Mouse (Mus musculus): Measurements from ENCODE around the gene Pla2g15. TPM values are rescaled to one million over a fixed set of nuclear protein-coding genes. Genes with fewer than 3 reads are reported as not detected.

The Pla2g15 gene
- total and polyA plus RNA-seq, 3 experiments: 6.5 to 8.6 (median 8.0) TPM

DNA sequence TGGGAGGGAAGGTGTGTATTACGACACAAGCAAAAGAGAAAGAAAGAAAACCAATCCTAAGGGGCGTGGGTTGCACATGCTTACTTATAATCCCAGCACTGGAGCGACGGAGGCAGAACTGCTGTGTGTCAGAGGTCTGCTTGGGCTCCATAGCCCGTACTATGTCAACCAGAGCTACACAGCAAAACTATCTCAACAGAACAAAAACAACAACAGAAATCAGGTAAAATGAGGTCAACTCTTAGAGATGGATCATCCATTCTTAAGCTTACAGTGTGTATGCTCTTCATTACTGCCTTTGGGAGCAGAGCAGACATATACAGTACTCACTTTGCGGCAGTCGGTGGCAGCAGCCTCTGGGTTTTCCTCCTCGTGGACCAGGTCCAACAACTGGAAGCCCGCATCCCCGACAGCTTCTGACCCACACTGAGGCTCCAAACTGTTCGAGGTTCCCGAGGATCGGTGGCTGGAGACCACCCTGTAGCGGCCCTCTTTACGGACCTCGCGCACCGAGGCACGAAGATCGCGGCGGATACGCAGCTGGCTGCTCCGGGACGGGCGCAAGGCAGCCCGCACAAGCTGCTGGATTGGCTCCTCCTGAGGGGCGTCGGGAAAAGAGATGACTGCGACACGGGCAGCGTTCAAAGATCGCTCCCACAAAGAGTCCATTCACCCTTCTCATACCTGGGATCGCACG lies 60.0 kb downstream of the Pla2g15 start:
- under 1% methylated on average over 35 of the region's 35 CpGs for WGBS
- Histone ChIP-seq H3K79me2 (replicated peaks; ENCODE audit: control insufficient read depth, insufficient read depth, low read length) (no peaks in the 10 kb centered on the region), H3K9ac (ENCODE audit: low read depth, low read length) (peak overlapping the region; percentile 92), H3K27me3 (ENCODE audit: control insufficient read depth, insufficient read depth, low read length) (no peaks in the 10 kb centered on the region), H3K4me3 (peak overlapping the region; percentile 64), H3K4me1 (ENCODE audit: control insufficient read depth, insufficient read depth, low read length) (no peaks in the 10 kb centered on the region), H3K27ac (peak overlapping the region; percentile 86), H3K36me3 (ENCODE audit: control insufficient read depth, insufficient read depth, low read length) (peaks cover 5% of the 10 kb centered on the region)
- intact Hi-C loops (cut with DNase I): loop anchor here (2.0 to 5.0 kb wide), 3 partner anchors 41 to 192 kb away; partner anchors contain the start of genes Pla2g15 and Slc7a6
- no peak for TF ChIP-seq EP300 (IDR thresholded peaks at IDR 0.05; ENCODE audit: insufficient read depth, low read depth, low read length)
- TF ChIP-seq CTCF (IDR thresholded peaks at IDR 0.05): no peak
- no peak for TF ChIP-seq POLR2A (IDR thresholded peaks at IDR 0.05; ENCODE audit: insufficient read depth, low read depth, low read length)
- DNase-seq: no peak

DNA sequence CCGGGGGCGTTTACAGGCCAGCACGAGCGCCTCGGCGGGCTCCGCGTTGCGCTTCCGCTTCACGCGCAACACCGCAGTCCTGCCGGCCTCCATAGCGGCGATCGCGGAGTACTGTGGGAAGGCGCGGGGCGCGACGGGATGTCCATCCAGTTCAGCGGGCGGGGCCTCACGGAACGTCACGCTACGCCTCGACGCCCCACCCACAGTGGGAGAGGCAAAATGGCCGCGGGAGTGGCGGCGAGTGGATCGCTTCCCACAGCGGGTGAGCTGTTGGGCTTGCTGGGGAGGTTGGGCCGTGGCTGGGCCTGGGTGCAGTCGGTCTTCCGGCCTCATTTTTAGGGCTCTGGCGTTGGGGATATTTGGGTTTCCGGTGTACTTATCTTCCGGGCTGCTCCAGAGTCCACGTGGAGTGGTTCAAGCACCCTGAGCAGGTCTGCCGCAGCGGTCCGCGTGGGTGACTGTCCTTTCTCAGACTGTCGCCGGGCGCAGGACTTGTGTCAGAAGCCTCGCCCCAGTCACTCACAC lies 60.7 kb downstream of the Pla2g15 start, which contains the start of the genes Slc7a6os and Prmt7:
TSS of gene Slc7a6os (minus strand) at position 115 of the 525 bp plus-strand sequence.
TSS of gene Prmt7 (plus strand) at position 116 of the 525 bp plus-strand sequence.
- TF ChIP-seq CTCF (IDR thresholded peaks at IDR 0.05) (peak; percentile 31), EP300 (IDR thresholded peaks at IDR 0.05; ENCODE audit: insufficient read depth, low read depth, low read length) (peak; percentile 68; the same call in 1 of the 2 replicates), POLR2A (IDR thresholded peaks at IDR 0.05; ENCODE audit: insufficient read depth, low read depth, low read length) (peak; percentile 91)
- no peaks in the 10 kb centered on the region for H3K4me1 ChIP-seq (ENCODE audit: control insufficient read depth, insufficient read depth, low read length)
- under 1% methylated on average over 52 of the region's 52 CpGs for WGBS
- no peaks in the 10 kb centered on the region for H3K27me3 ChIP-seq (ENCODE audit: control insufficient read depth, insufficient read depth, low read length)
- peak within 1 kb of the TSS; percentile 64 for H3K4me3 ChIP-seq
- peak within 1 kb of the TSS; percentile 92 for H3K9ac ChIP-seq (ENCODE audit: low read depth, low read length)
- DNase-seq: peak; percentile 96 to 97
- peaks cover 5% of the 10 kb centered on the region for H3K36me3 ChIP-seq (ENCODE audit: control insufficient read depth, insufficient read depth, low read length)
- H3K27ac ChIP-seq: peak within 1 kb of the TSS; percentile 86
- H3K79me2 ChIP-seq (replicated peaks; ENCODE audit: control insufficient read depth, insufficient read depth, low read length): no peaks in the 10 kb centered on the region
- intact Hi-C loops (cut with DNase I): loop anchor here (2.0 to 5.0 kb wide), 3 partner anchors 42 to 191 kb away; partner anchors contain the start of genes Pla2g15 and Slc7a6

DNA sequence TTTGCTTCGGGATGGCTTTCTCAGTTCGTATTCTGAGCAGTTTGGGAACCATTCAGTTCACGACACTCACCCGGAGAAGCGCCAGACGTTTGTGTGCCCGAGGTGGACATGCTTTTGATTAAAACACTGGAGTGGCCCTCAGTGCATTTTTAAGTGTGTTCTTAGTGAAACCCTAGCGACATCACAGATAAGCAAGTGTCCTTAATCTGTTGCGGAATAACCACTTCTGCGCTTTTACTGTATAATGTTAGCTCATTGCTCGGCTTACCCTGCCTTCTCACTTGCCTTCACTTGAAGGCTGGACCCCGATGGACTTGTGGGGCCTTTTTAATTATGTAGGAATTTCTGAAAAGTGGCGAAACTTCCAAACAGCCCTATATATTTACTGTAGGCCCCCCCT lies 61.2 kb downstream of the Pla2g15 start:
- H3K36me3 ChIP-seq (ENCODE audit: control insufficient read depth, insufficient read depth, low read length): peaks cover 5% of the 10 kb centered on the region
- H3K27ac ChIP-seq: peak overlapping the region; percentile 86
- no peaks in the 10 kb centered on the region for H3K4me1 ChIP-seq (ENCODE audit: control insufficient read depth, insufficient read depth, low read length)
- H3K4me3 ChIP-seq: peak overlapping the region; percentile 64
- H3K79me2 ChIP-seq (replicated peaks; ENCODE audit: control insufficient read depth, insufficient read depth, low read length): no peaks in the 10 kb centered on the region
- H3K27me3 ChIP-seq (ENCODE audit: control insufficient read depth, insufficient read depth, low read length): no peaks in the 10 kb centered on the region
- WGBS: 5% methylated on average over 13 of the region's 13 CpGs
- TF ChIP-seq EP300 (IDR thresholded peaks at IDR 0.05; ENCODE audit: insufficient read depth, low read depth, low read length) (no peak), CTCF (IDR thresholded peaks at IDR 0.05) (no peak), POLR2A (IDR thresholded peaks at IDR 0.05; ENCODE audit: insufficient read depth, low read depth, low read length) (no peak)
- intact Hi-C loops (cut with DNase I): loop anchor here (2.0 to 5.0 kb wide), 3 partner anchors 43 to 191 kb away; partner anchors contain the start of genes Pla2g15 and Slc7a6
- peak overlapping the region; percentile 76 for H3K9ac ChIP-seq (ENCODE audit: low read depth, low read length)
- no peak for DNase-seq

DNA sequence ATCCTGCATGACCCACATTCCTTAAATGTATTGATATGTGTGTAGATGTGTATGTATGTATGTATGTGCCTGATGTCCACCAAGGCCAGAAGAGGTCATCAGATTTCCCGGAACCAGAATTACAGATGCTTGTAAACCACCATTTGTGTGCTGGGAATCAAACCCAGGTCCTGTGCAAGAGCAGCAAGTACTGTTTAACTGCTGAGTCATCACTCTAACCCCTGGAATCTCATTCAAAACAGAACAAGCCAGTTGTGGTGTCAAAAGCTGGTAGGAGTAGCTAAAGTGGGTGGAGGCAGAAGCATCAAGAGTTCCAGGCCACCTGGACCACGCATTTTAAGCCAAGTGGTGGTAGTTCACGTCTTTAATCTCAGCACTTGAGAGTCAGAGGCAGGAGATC lies 63.8 kb downstream of the Pla2g15 start:
- Histone ChIP-seq H3K27ac (no peak overlapping the region), H3K4me3 (no peak overlapping the region), H3K4me1 (ENCODE audit: control insufficient read depth, insufficient read depth, low read length) (no peaks in the 10 kb centered on the region), H3K27me3 (ENCODE audit: control insufficient read depth, insufficient read depth, low read length) (no peaks in the 10 kb centered on the region), H3K9ac (ENCODE audit: low read depth, low read length) (no peak overlapping the region), H3K79me2 (replicated peaks; ENCODE audit: control insufficient read depth, insufficient read depth, low read length) (no peaks in the 10 kb centered on the region), H3K36me3 (ENCODE audit: control insufficient read depth, insufficient read depth, low read length) (peaks cover 5% of the 10 kb centered on the region)
- DNase-seq: no peak
- TF ChIP-seq POLR2A (IDR thresholded peaks at IDR 0.05; ENCODE audit: insufficient read depth, low read depth, low read length): no peak
- TF ChIP-seq EP300 (IDR thresholded peaks at IDR 0.05; ENCODE audit: insufficient read depth, low read depth, low read length): no peak
- no peak for TF ChIP-seq CTCF (IDR thresholded peaks at IDR 0.05)
- 94% methylated on average over 3 of the region's 3 CpGs for WGBS
- intact Hi-C loops (cut with DNase I): loop anchor here (5.0 kb wide), 2 partner anchors 62 to 188 kb away; partner anchors contain the start of gene Pla2g15

Other genes starting within 250 kb of the Pla2g15 start
- gene Pskh1, start 250.0 kb upstream of the Pla2g15 start, total RNA-seq (2021): 10 to 100 TPM; 16.5 to 20.8 TPM
- gene Pskh1, start 250.0 kb upstream of the Pla2g15 start, polyA plus RNA-seq (2012; rRNA removed): 28.7 and 39.7 TPM in 2 replicates
- under 1 TPM in 1 of 2 experiments, not detected in 1; 0.32 TPM for gene Ctrl, start 216.5 kb upstream of the Pla2g15 start, total RNA-seq (2021)
- gene Ctrl, start 216.5 kb upstream of the Pla2g15 start, polyA plus RNA-seq (2012; rRNA removed): 0.88 and 1.9 TPM in 2 replicates
- gene Psmb10, start 212.0 kb upstream of the Pla2g15 start, total RNA-seq (2021): 10 to 100 TPM; 58.1 to 68.1 TPM
- gene Psmb10, start 212.0 kb upstream of the Pla2g15 start, polyA plus RNA-seq (2012; rRNA removed): 95.9 and 96.5 TPM in 2 replicates
- gene Lcat, start 207.0 kb upstream of the Pla2g15 start, total RNA-seq (2021): under 1 TPM; 0.70 to 0.84 TPM
- gene Lcat, start 207.0 kb upstream of the Pla2g15 start, polyA plus RNA-seq (2012; rRNA removed): 3.9 and 4.1 TPM in 2 replicates
- gene Slc12a4, start 184.3 kb upstream of the Pla2g15 start, total RNA-seq (2021): 10 to 100 TPM; 35.0 to 38.1 TPM
- gene Slc12a4, start 184.3 kb upstream of the Pla2g15 start, polyA plus RNA-seq (2012; rRNA removed): 54.6 and 73.4 TPM in 2 replicates
- not detected for gene Dpep3, start 171.0 kb upstream of the Pla2g15 start, total RNA-seq (2021)
- gene Dpep3, start 171.0 kb upstream of the Pla2g15 start, polyA plus RNA-seq (2012; rRNA removed): 0.23 and 0.26 TPM in 2 replicates
- gene Dus2, start 159.1 kb upstream of the Pla2g15 start, total RNA-seq (2021): 1 to 10 TPM; 9.1 to 9.4 TPM
- 7.8 and 11.9 TPM in 2 replicates for gene Dus2, start 159.1 kb upstream of the Pla2g15 start, polyA plus RNA-seq (2012; rRNA removed)
- not detected for gene Dpep2nb, start 144.4 kb upstream of the Pla2g15 start, total RNA-seq (2021)
- gene Dpep2nb, start 144.4 kb upstream of the Pla2g15 start, polyA plus RNA-seq (2012; rRNA removed): not detected in 2 replicates
- 10 to 100 TPM in 1 of 2 experiments, 1 to 10 TPM in 1; 9.2 to 10.0 TPM for gene Ddx28, start 138.5 kb upstream of the Pla2g15 start, total RNA-seq (2021)
- gene Ddx28, start 138.5 kb upstream of the Pla2g15 start, polyA plus RNA-seq (2012; rRNA removed): 5.7 and 6.3 TPM in 2 replicates
- 10 to 100 TPM; 18.9 to 19.2 TPM for gene Nfatc3, start 91.6 kb upstream of the Pla2g15 start, total RNA-seq (2021)
- 12.2 and 21.8 TPM in 2 replicates for gene Nfatc3, start 91.6 kb upstream of the Pla2g15 start, polyA plus RNA-seq (2012; rRNA removed)
- gene Esrp2, start 13.4 kb upstream of the Pla2g15 start, total RNA-seq (2021): under 1 TPM; 0.31 to 0.52 TPM
- 0.29 and 1.1 TPM in 2 replicates for gene Esrp2, start 13.4 kb upstream of the Pla2g15 start, polyA plus RNA-seq (2012; rRNA removed)
- 10 to 100 TPM; 10.2 to 10.8 TPM for gene Slc7a6, start 18.5 kb downstream of the Pla2g15 start, total RNA-seq (2021)
- gene Slc7a6, start 18.5 kb downstream of the Pla2g15 start, polyA plus RNA-seq (2012; rRNA removed): 14.7 and 17.4 TPM in 2 replicates
- 10 to 100 TPM in 1 of 2 experiments, 1 to 10 TPM in 1; 9.6 to 10.7 TPM for gene Slc7a6os, start 60.5 kb downstream of the Pla2g15 start, total RNA-seq (2021)
- 7.1 and 8.8 TPM in 2 replicates for gene Slc7a6os, start 60.5 kb downstream of the Pla2g15 start, polyA plus RNA-seq (2012; rRNA removed)
- gene Prmt7, start 60.5 kb downstream of the Pla2g15 start, total RNA-seq (2021): 10 to 100 TPM; 22.9 to 26.3 TPM
- gene Prmt7, start 60.5 kb downstream of the Pla2g15 start, polyA plus RNA-seq (2012; rRNA removed): 21.7 and 32.5 TPM in 2 replicates
- gene Smpd3, start 187.6 kb downstream of the Pla2g15 start, total RNA-seq (2021): 1 to 10 TPM; 3.1 TPM
- 2.1 and 2.4 TPM in 2 replicates for gene Smpd3, start 187.6 kb downstream of the Pla2g15 start, polyA plus RNA-seq (2012; rRNA removed)